Mouse (Mus musculus) MEL (cell line): ENCODE results near the gene Kcnj4.

Experiments used
- CTCF ChIP-seq, 3 experiments: IDR thresholded peaks in 2 of 3; conservative IDR thresholded peaks in 1 of 3; 2 replicates each; pipeline ENCODE4 v1.5.1; 2011 to 2012; ENCODE audit warnings: low read length in 3 of 3, low read depth in 2 of 3, mild to moderate bottlenecking in 2 of 3, improper control_type of control experiment in 1 of 3, inconsistent platforms in 1 of 3, mixed read lengths in 1 of 3, moderate library complexity in 1 of 3; ENCODE audit not compliant: control insufficient read depth in 1 of 3, insufficient read depth in 1 of 3, poor library complexity in 1 of 3, severe bottlenecking in 1 of 3
- EP300 ChIP-seq, 2 experiments: IDR thresholded peaks; 2 replicates each; pipeline ENCODE4 v1.6.1; 2011; ENCODE audit warnings: improper control_type of control experiment in 2 of 2, low read length in 2 of 2, low read depth in 1 of 2, mild to moderate bottlenecking in 1 of 2
- ETS1 ChIP-seq: IDR thresholded peaks from 2 replicates; pipeline ENCODE4 v1.6.1; 2012; ENCODE audit warnings: low read depth, mild to moderate bottlenecking, inconsistent platforms, low read length, improper control_type of control experiment, moderate library complexity
- POLR2A ChIP-seq, 2 experiments: IDR thresholded peaks; 2 replicates each; pipeline ENCODE4 v1.6.1; 2011 to 2012; ENCODE audit warnings: low read length in 2 of 2, mild to moderate bottlenecking in 2 of 2, control low read depth in 1 of 2, improper control_type of control experiment in 1 of 2, low read depth in 1 of 2, moderate library complexity in 1 of 2; ENCODE audit not compliant: control insufficient read depth in 1 of 2, insufficient read depth in 1 of 2, poor library complexity in 1 of 2
- TCF12 ChIP-seq: IDR thresholded peaks from 2 replicates; pipeline ENCODE4 v1.6.1; 2014; ENCODE audit warnings: low read depth, mild to moderate bottlenecking, inconsistent platforms, low read length, improper control_type of control experiment, moderate library complexity
- ZKSCAN1 ChIP-seq: IDR thresholded peaks from 2 replicates; pipeline ENCODE4 v1.6.1; 2012; ENCODE audit warnings: low read depth, mild to moderate bottlenecking, inconsistent platforms, low read length, improper control_type of control experiment, moderate library complexity

DNA sequence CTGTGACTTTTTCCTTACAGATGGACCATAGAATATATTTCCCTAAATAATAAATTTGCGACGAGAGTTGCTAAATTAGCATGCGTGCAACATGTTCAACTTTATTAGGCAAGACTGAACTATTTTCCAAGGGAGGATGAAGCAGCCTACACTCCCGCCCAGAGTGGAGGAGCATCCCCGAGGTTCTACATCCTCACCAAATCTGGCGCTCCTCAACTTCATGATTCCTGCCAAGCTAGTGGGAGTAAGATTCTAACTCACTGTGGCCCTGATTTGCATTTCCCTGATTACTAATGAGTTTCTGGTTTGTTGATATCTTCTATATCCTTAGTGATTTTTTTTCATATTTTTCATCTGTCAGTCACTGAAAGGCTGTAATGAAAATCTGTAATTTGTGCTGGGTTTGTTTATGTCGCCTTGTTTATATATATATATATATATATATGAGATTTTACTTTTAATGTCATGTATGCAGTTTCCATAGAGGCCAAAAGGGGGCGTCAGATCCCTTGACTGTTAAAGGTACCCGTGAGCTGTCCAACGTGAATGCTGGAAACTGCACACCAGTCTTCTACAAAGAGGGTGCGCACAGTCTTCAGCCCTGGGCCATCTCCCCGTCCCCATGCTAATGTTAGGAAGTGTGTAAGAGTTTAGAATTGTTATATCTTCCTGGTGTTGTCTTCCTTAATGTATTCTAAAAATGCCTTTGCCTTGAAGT, 31.2 kb downstream of the Kcnj4 start:
- TF ChIP-seq ETS1: no peak
- peak; percentile 29 to 49 (median 34); a peak in 5 of 6 replicates for TF ChIP-seq CTCF (IDR thresholded peaks at IDR 0.05 in 2 of 3, conservative IDR thresholded peaks at IDR 0.05 in 1 of 3; ENCODE audit: control insufficient read depth in 1 of 3, insufficient read depth in 1 of 3, low read depth in 2 of 3, low read length in 3 of 3, poor library complexity in 1 of 3, severe bottlenecking in 1 of 3)
- TF ChIP-seq TCF12: no peak
- no peak for TF ChIP-seq POLR2A (IDR thresholded peaks at IDR 0.05; ENCODE audit: control insufficient read depth in 1 of 2, insufficient read depth in 1 of 2, low read depth in 1 of 2, low read length in 2 of 2, poor library complexity in 1 of 2)
- TF ChIP-seq EP300 (IDR thresholded peaks at IDR 0.05; ENCODE audit: low read depth in 1 of 2, low read length in 2 of 2): no peak
- no peak for TF ChIP-seq ZKSCAN1
